Mouse (Mus musculus): Measurements from ENCODE around the gene Zscan12.

Zscan12 gene

GRCm38 (mm10) chr13:21326657-21327211 lies 35.9 kb upstream of the Zscan12 start:
- TF ChIP-seq CTCF (conservative IDR thresholded peaks at IDR 0.05; ENCODE audit: low read length): peak; percentile 75
- no peak for TF ChIP-seq POU5F1 (IDR thresholded peaks at IDR 0.05; ENCODE audit: borderline replicate concordance, low read length)
- Histone ChIP-seq H3K4me1 (replicated peaks; ENCODE audit: low read depth, low read length) (peaks cover 17% of the 10 kb centered on the region), H3K27me3 (ENCODE audit: insufficient read depth, low read length) (peaks cover 3% of the 10 kb centered on the region), H3K4me3 (replicated peaks; ENCODE audit: low read length) (peak overlapping the region; percentile 79), H3K36me3 (ENCODE audit: insufficient read depth, low read length) (no peaks in the 10 kb centered on the region), H3K9me3 (ENCODE audit: low read length) (no peaks in the 10 kb centered on the region)

GRCm38 (mm10) chr13:21327424-21327823 lies 35.2 kb upstream of the Zscan12 start:
- H3K9me3 ChIP-seq (ENCODE audit: low read length): no peaks in the 10 kb centered on the region
- no peaks in the 10 kb centered on the region for H3K27me3 ChIP-seq (ENCODE audit: insufficient read depth, low read length)
- no peak for TF ChIP-seq POU5F1 (IDR thresholded peaks at IDR 0.05; ENCODE audit: borderline replicate concordance, low read length)
- no peak for TF ChIP-seq NANOG (IDR thresholded peaks at IDR 0.05; ENCODE audit: borderline replicate concordance, low read length)
- H3K36me3 ChIP-seq (ENCODE audit: insufficient read depth, low read length): no peaks in the 10 kb centered on the region
- peak overlapping the region; percentile 79 for H3K4me3 ChIP-seq (replicated peaks; ENCODE audit: low read length)
- H3K4me1 ChIP-seq (replicated peaks; ENCODE audit: low read depth, low read length): peaks cover 14% of the 10 kb centered on the region

- no peaks in the 10 kb centered on the region for H3K36me3 ChIP-seq (ENCODE audit: insufficient read depth, low read length)
- no peak within 1 kb of the TSS for H3K4me3 ChIP-seq (replicated peaks; ENCODE audit: low read length)
- H3K9me3 ChIP-seq (ENCODE audit: low read length): no peaks in the 10 kb centered on the region
- TF ChIP-seq NANOG (IDR thresholded peaks at IDR 0.05; ENCODE audit: borderline replicate concordance, low read length) (no peak), POU5F1 (IDR thresholded peaks at IDR 0.05; ENCODE audit: borderline replicate concordance, low read length) (no peak), CTCF (conservative IDR thresholded peaks at IDR 0.05; ENCODE audit: low read length) (no peak)
- H3K4me1 ChIP-seq (replicated peaks; ENCODE audit: low read depth, low read length): no peaks in the 10 kb centered on the region
- no peaks in the 10 kb centered on the region for H3K27me3 ChIP-seq (ENCODE audit: insufficient read depth, low read length)
Observed at GRCm38 (mm10) chr13:21346610-21347009, 16.0 kb upstream of the Zscan12 start, which contains the start of gene Olfr1367. Gene Olfr1367, plus strand, starts transcription at chr13:21346910.

GRCm38 (mm10) chr13:21350593-21350992 lies 12.0 kb upstream of the Zscan12 start:
- TF ChIP-seq POU5F1 (IDR thresholded peaks at IDR 0.05; ENCODE audit: borderline replicate concordance, low read length): no peak
- no peak for TF ChIP-seq NANOG (IDR thresholded peaks at IDR 0.05; ENCODE audit: borderline replicate concordance, low read length)
- no peak for TF ChIP-seq CTCF (conservative IDR thresholded peaks at IDR 0.05; ENCODE audit: low read length)
- Histone ChIP-seq H3K9me3 (ENCODE audit: low read length) (no peaks in the 10 kb centered on the region), H3K36me3 (ENCODE audit: insufficient read depth, low read length) (no peaks in the 10 kb centered on the region), H3K4me1 (replicated peaks; ENCODE audit: low read depth, low read length) (no peaks in the 10 kb centered on the region), H3K27me3 (ENCODE audit: insufficient read depth, low read length) (no peaks in the 10 kb centered on the region), H3K4me3 (replicated peaks; ENCODE audit: low read length) (no peak overlapping the region)

GRCm38 (mm10) chr13:21363719-21364118 lies 1.1 kb downstream of the Zscan12 start:
- peaks cover 23% of the 10 kb centered on the region for H3K4me1 ChIP-seq (replicated peaks; ENCODE audit: low read depth, low read length)
- H3K4me3 ChIP-seq (replicated peaks; ENCODE audit: low read length): peak overlapping the region; percentile 87
- peaks cover 39% of the 10 kb centered on the region for H3K36me3 ChIP-seq (ENCODE audit: insufficient read depth, low read length)
- TF ChIP-seq NANOG (IDR thresholded peaks at IDR 0.05; ENCODE audit: borderline replicate concordance, low read length) (no peak), POU5F1 (IDR thresholded peaks at IDR 0.05; ENCODE audit: borderline replicate concordance, low read length) (no peak), CTCF (conservative IDR thresholded peaks at IDR 0.05; ENCODE audit: low read length) (no peak)
- no peaks in the 10 kb centered on the region for H3K9me3 ChIP-seq (ENCODE audit: low read length)
- H3K27me3 ChIP-seq (ENCODE audit: insufficient read depth, low read length): no peaks in the 10 kb centered on the region

GRCm38 (mm10) chr13:21366635-21367034 lies 4.0 kb downstream of the Zscan12 start:
- H3K27me3 ChIP-seq (ENCODE audit: insufficient read depth, low read length): no peaks in the 10 kb centered on the region
- peaks cover 23% of the 10 kb centered on the region for H3K4me1 ChIP-seq (replicated peaks; ENCODE audit: low read depth, low read length)
- no peak overlapping the region for H3K4me3 ChIP-seq (replicated peaks; ENCODE audit: low read length)
- TF ChIP-seq POU5F1 (IDR thresholded peaks at IDR 0.05; ENCODE audit: borderline replicate concordance, low read length): no peak
- no peak for TF ChIP-seq NANOG (IDR thresholded peaks at IDR 0.05; ENCODE audit: borderline replicate concordance, low read length)
- TF ChIP-seq CTCF (conservative IDR thresholded peaks at IDR 0.05; ENCODE audit: low read length): no peak
- H3K9me3 ChIP-seq (ENCODE audit: low read length): no peaks in the 10 kb centered on the region
- H3K36me3 ChIP-seq (ENCODE audit: insufficient read depth, low read length): peaks cover 62% of the 10 kb centered on the region

GRCm38 (mm10) chr13:21372700-21373099 lies 10.1 kb downstream of the Zscan12 start:
- H3K4me1 ChIP-seq (replicated peaks; ENCODE audit: low read depth, low read length): no peaks in the 10 kb centered on the region; the same call in 1 of the 2 replicates
- H3K27me3 ChIP-seq (ENCODE audit: insufficient read depth, low read length): no peaks in the 10 kb centered on the region
- no peak for TF ChIP-seq CTCF (conservative IDR thresholded peaks at IDR 0.05; ENCODE audit: low read length)
- TF ChIP-seq POU5F1 (IDR thresholded peaks at IDR 0.05; ENCODE audit: borderline replicate concordance, low read length): no peak
- no peak for TF ChIP-seq NANOG (IDR thresholded peaks at IDR 0.05; ENCODE audit: borderline replicate concordance, low read length)
- peaks cover 32% of the 10 kb centered on the region for H3K36me3 ChIP-seq (ENCODE audit: insufficient read depth, low read length)
- no peak overlapping the region for H3K4me3 ChIP-seq (replicated peaks; ENCODE audit: low read length)
- H3K9me3 ChIP-seq (ENCODE audit: low read length): no peaks in the 10 kb centered on the region

- H3K9me3 ChIP-seq (ENCODE audit: low read length): peaks cover 5% of the 10 kb centered on the region; the same call in 1 of the 2 replicates
- no peak overlapping the region for H3K4me3 ChIP-seq (replicated peaks; ENCODE audit: low read length)
- H3K36me3 ChIP-seq (ENCODE audit: insufficient read depth, low read length): no peaks in the 10 kb centered on the region
- TF ChIP-seq POU5F1 (IDR thresholded peaks at IDR 0.05; ENCODE audit: borderline replicate concordance, low read length) (no peak), NANOG (IDR thresholded peaks at IDR 0.05; ENCODE audit: borderline replicate concordance, low read length) (no peak), CTCF (conservative IDR thresholded peaks at IDR 0.05; ENCODE audit: low read length) (no peak)
- no peaks in the 10 kb centered on the region; the same call in 1 of the 2 replicates for H3K4me1 ChIP-seq (replicated peaks; ENCODE audit: low read depth, low read length)
- H3K27me3 ChIP-seq (ENCODE audit: insufficient read depth, low read length): no peaks in the 10 kb centered on the region
Observed at GRCm38 (mm10) chr13:21377773-21378172, 15.2 kb downstream of the Zscan12 start.

- Histone ChIP-seq H3K27me3 (ENCODE audit: insufficient read depth, low read length) (no peaks in the 10 kb centered on the region), H3K36me3 (ENCODE audit: insufficient read depth, low read length) (peaks cover 53% of the 10 kb centered on the region), H3K9me3 (ENCODE audit: low read length) (no peaks in the 10 kb centered on the region), H3K4me1 (replicated peaks; ENCODE audit: low read depth, low read length) (peaks cover 20% of the 10 kb centered on the region), H3K4me3 (replicated peaks; ENCODE audit: low read length) (no peak overlapping the region)
- TF ChIP-seq NANOG (IDR thresholded peaks at IDR 0.05; ENCODE audit: borderline replicate concordance, low read length): no peak
- no peak for TF ChIP-seq POU5F1 (IDR thresholded peaks at IDR 0.05; ENCODE audit: borderline replicate concordance, low read length)
- TF ChIP-seq CTCF (conservative IDR thresholded peaks at IDR 0.05; ENCODE audit: low read length): no peak
Observed at GRCm38 (mm10) chr13:21395211-21395610, 32.6 kb downstream of the Zscan12 start.
